Comparison of ENCODE assay signal across 9 mouse cellular contexts in genomic region chr7:113609027-113609705, GRCm38 (mm10).
A peak's percentile ranks its signal among the peaks of the same experiment; 100 is the strongest.
DNase-seq lines count a peak whose midpoint lies in the region; ATAC-seq and TF ChIP-seq lines count a peak whose summit lies in the region.
"Had no signal": no experiment of that assay in that cellular context is flagged by ENCODE, and none has a peak within 500 bp of the region (broad histone marks: within the 10 kb centered on the region; RNA-seq: fewer than 3 reads in every experiment).

No protein-coding gene starts in this region.

- ATAC-seq in liver, embryonic 12.5 days = no peak
- peak; percentile 52 for ATAC-seq in granulocyte monocyte progenitor cell, adult 5-6 weeks (replicated peaks; ENCODE audit: poor library complexity, severe bottlenecking)
- ATAC-seq in liver, embryonic 14.5 days (ENCODE audit: insufficient read depth) = no peak

- H3K27me3 ChIP-seq in liver, embryonic 12.5 days (replicated peaks) = no peaks in the 10 kb centered on the region
- no peaks in the 10 kb centered on the region for H3K27me3 ChIP-seq in liver, embryonic 14.5 days (ENCODE audit: control insufficient read depth, insufficient read depth, low read length)
- H3K27me3 ChIP-seq: lung, embryonic 15.5 days had no signal

- peak; percentile 28 for TF ChIP-seq CTCF in liver, embryonic 14.5 days (IDR thresholded peaks at IDR 0.05; ENCODE audit: low read depth)

- peak; percentile 14 for DNase-seq in liver
- DNase-seq in cerebellum, postnatal 14 days = peak; percentile 78 to 81
- DNase-seq in kidney, postnatal 10 days = peak; percentile 55
- DNase-seq in liver, embryonic 14.5 days (ENCODE audit: low read depth in 3 of 3, low spot score in 3 of 3) = peak in 2 of 3 experiments; percentile 7 to 26
- peak; percentile 52 for DNase-seq in retina, adult 2 months (ENCODE audit: low read depth, low spot score)
- DNase-seq in urinary bladder, adult 18-20 months (ENCODE audit: low spot score in 2 of 2) = no peak

- H3K4me2 ChIP-seq in liver, embryonic 12.5 days = no peak overlapping the region
- no peak overlapping the region for H3K4me2 ChIP-seq in liver, embryonic 14.5 days (ENCODE audit: low read depth)
- H3K4me2 ChIP-seq: lung, embryonic 15.5 days had no signal

- H3K27ac ChIP-seq in liver, embryonic 12.5 days = no peak overlapping the region
- H3K27ac ChIP-seq in liver, embryonic 14.5 days = no peak overlapping the region
- H3K27ac ChIP-seq: lung, embryonic 15.5 days had no signal

- no peaks in the 10 kb centered on the region for H3K9me3 ChIP-seq in liver, embryonic 12.5 days (replicated peaks)
- H3K9me3 ChIP-seq in liver, embryonic 14.5 days (ENCODE audit: control insufficient read depth, low read length) = no peaks in the 10 kb centered on the region
- H3K9me3 ChIP-seq: lung, embryonic 15.5 days had no signal

- no peak overlapping the region for H3K4me3 ChIP-seq in liver, embryonic 12.5 days
- no peak overlapping the region for H3K4me3 ChIP-seq in liver, embryonic 14.5 days (ENCODE audit: insufficient read depth in 1 of 2, low read depth in 2 of 2, low read length in 2 of 2)
- H3K4me3 ChIP-seq: lung, embryonic 15.5 days had no signal

- no peaks in the 10 kb centered on the region for H3K36me3 ChIP-seq in liver, embryonic 12.5 days
- no peaks in the 10 kb centered on the region for H3K36me3 ChIP-seq in liver, embryonic 14.5 days (replicated peaks; ENCODE audit: control insufficient read depth, insufficient read depth, low read depth)
- H3K36me3 ChIP-seq: lung, embryonic 15.5 days had no signal

- TF ChIP-seq EP300 in liver, embryonic 14.5 days (IDR thresholded peaks at IDR 0.05; ENCODE audit: low read depth) = no peak

- WGBS in liver, embryonic 12.5 days (ENCODE audit: insufficient replicate concordance) = 20% methylated on average over 8 of the region's 8 CpGs
- whole genome bisulfite sequencing in liver, embryonic 14.5 days (ENCODE audit: insufficient replicate concordance) = 22% methylated on average over 8 of the region's 8 CpGs

- no peak overlapping the region for H3K9ac ChIP-seq in liver, embryonic 12.5 days
- no peak overlapping the region for H3K9ac ChIP-seq in liver, embryonic 14.5 days (replicated peaks)
- H3K9ac ChIP-seq: lung, embryonic 15.5 days had no signal

- no peaks in the 10 kb centered on the region for H3K4me1 ChIP-seq in liver, embryonic 12.5 days
- H3K4me1 ChIP-seq in liver, embryonic 14.5 days (replicated peaks; ENCODE audit: control insufficient read depth in 2 of 2, insufficient read depth in 2 of 2, low read length in 1 of 2) = no peaks in the 10 kb centered on the region
- H3K4me1 ChIP-seq: lung, embryonic 15.5 days had no signal

Comparison
In these comparisons a context has a peak if more than half of its experiments do, and no peak if none do; other contexts are left out.
1. DNase-seq: peak in liver (single experiment), cerebellum, postnatal 14 days (2 of 2), kidney, postnatal 10 days (single experiment), liver, embryonic 14.5 days (2 of 3) and retina, adult 2 months (single experiment); none in urinary bladder, adult 18-20 months (0 of 2).